ENCODE assay signal across 11 mouse cellular contexts in genomic region chr6:66466757-66467156, GRCm38 (mm10).
A peak's percentile ranks its signal among the peaks of the same experiment; 100 is the strongest.
DNase-seq lines count a peak whose midpoint lies in the region; ATAC-seq and TF ChIP-seq lines count a peak whose summit lies in the region.
"Had no signal": no experiment of that assay in that cellular context is flagged by ENCODE, and none has a peak within 500 bp of the region (broad histone marks: within the 10 kb centered on the region; RNA-seq: fewer than 3 reads in every experiment).

No protein-coding gene starts in this region.

- no peaks in the 10 kb centered on the region for H3K27me3 ChIP-seq in cerebellum, adult 2 months (ENCODE audit: control insufficient read depth, insufficient read depth, low read length)
- no peaks in the 10 kb centered on the region for H3K27me3 ChIP-seq in liver, embryonic 14.5 days (ENCODE audit: control insufficient read depth, insufficient read depth, low read length)
- H3K27me3 ChIP-seq in liver, embryonic 12.5 days (replicated peaks), result no peaks in the 10 kb centered on the region

- no peak overlapping the region for H3K4me2 ChIP-seq in liver, embryonic 14.5 days (ENCODE audit: low read depth)
- H3K4me2 ChIP-seq in liver, embryonic 12.5 days, result no peak overlapping the region

- TF ChIP-seq EP300 in liver, embryonic 14.5 days (IDR thresholded peaks at IDR 0.05; ENCODE audit: low read depth), result no peak

- no peak overlapping the region for H3K9ac ChIP-seq in liver, embryonic 14.5 days (replicated peaks)
- no peak overlapping the region for H3K9ac ChIP-seq in liver, embryonic 12.5 days

- WGBS in cerebellum, adult 2 months, result 30% methylated on average over 3 of the region's 3 CpGs
- 32% methylated on average over 3 of the region's 3 CpGs for WGBS in liver, embryonic 14.5 days (ENCODE audit: insufficient replicate concordance)
- 35% methylated on average over 3 of the region's 3 CpGs for WGBS in liver, embryonic 12.5 days (ENCODE audit: insufficient replicate concordance)

- TF ChIP-seq POLR2A in cerebellum, adult 2 months (IDR thresholded peaks at IDR 0.05; ENCODE audit: borderline replicate concordance, insufficient read depth, low read length), result no peak

- peak in 1 of 2 experiments; percentile 7 for DNase-seq in cerebellum, adult 2 months
- DNase-seq in cerebellum, adult 11-12 months, result no peak
- DNase-seq in liver, embryonic 14.5 days (ENCODE audit: low read depth in 3 of 3, low spot score in 3 of 3), result peak in 1 of 3 experiments; percentile 6
- DNase-seq in brain, adult 2 months (ENCODE audit: low read depth, low spot score), result peak; percentile 59
- DNase-seq in mesoderm, embryonic 11.5 days (ENCODE audit: low read depth, low spot score), result peak; percentile 55
- DNase-seq in right cerebral cortex, postnatal 36 days (ENCODE audit: low spot score in 2 of 2), result no peak
- DNase-seq in adrenal gland, postnatal 14 days, result no peak
- DNase-seq: cerebellum, postnatal 25 days; right cerebral cortex, postnatal 4 days had no signal

- ATAC-seq in liver, embryonic 14.5 days (ENCODE audit: insufficient read depth), result no peak
- no peak for ATAC-seq in liver, embryonic 12.5 days

- H3K9me3 ChIP-seq in liver, embryonic 14.5 days (ENCODE audit: control insufficient read depth, low read length), result no peaks in the 10 kb centered on the region
- no peaks in the 10 kb centered on the region for H3K9me3 ChIP-seq in liver, embryonic 12.5 days (replicated peaks)

- H3K36me3 ChIP-seq in liver, embryonic 14.5 days (replicated peaks; ENCODE audit: control insufficient read depth, insufficient read depth, low read depth), result no peaks in the 10 kb centered on the region
- no peaks in the 10 kb centered on the region for H3K36me3 ChIP-seq in liver, embryonic 12.5 days

- no peak overlapping the region for H3K27ac ChIP-seq in cerebellum, adult 2 months (ENCODE audit: insufficient read depth, low read length)
- H3K27ac ChIP-seq in liver, embryonic 14.5 days, result no peak overlapping the region
- H3K27ac ChIP-seq in liver, embryonic 12.5 days, result no peak overlapping the region
- H3K27ac ChIP-seq: macrophage had no signal

- TF ChIP-seq CTCF in cerebellum, adult 2 months (IDR thresholded peaks at IDR 0.05; ENCODE audit: borderline replicate concordance, insufficient read depth, low read depth, low read length), result peak; percentile 19; the same call in 1 of the 2 replicates
- TF ChIP-seq CTCF in liver, embryonic 14.5 days (IDR thresholded peaks at IDR 0.05; ENCODE audit: low read depth), result peak; percentile 22; the same call in 1 of the 2 replicates

- no peaks in the 10 kb centered on the region for H3K4me1 ChIP-seq in cerebellum, adult 2 months (ENCODE audit: control insufficient read depth, insufficient read depth, low read length)
- no peaks in the 10 kb centered on the region for H3K4me1 ChIP-seq in liver, embryonic 14.5 days (replicated peaks; ENCODE audit: control insufficient read depth in 2 of 2, insufficient read depth in 2 of 2, low read length in 1 of 2)
- H3K4me1 ChIP-seq in liver, embryonic 12.5 days, result no peaks in the 10 kb centered on the region

- no peak overlapping the region for H3K4me3 ChIP-seq in cerebellum, adult 2 months (replicated peaks; ENCODE audit: insufficient read depth, low read depth, low read length)
- H3K4me3 ChIP-seq in liver, embryonic 14.5 days (ENCODE audit: insufficient read depth in 1 of 2, low read depth in 2 of 2, low read length in 2 of 2), result no peak overlapping the region
- H3K4me3 ChIP-seq in liver, embryonic 12.5 days, result no peak overlapping the region

Comparison
In these comparisons a context has a peak if more than half of its experiments do, and no peak if none do; other contexts are left out.
1. DNase-seq: peak in brain, adult 2 months (single experiment) and mesoderm, embryonic 11.5 days (single experiment); none in cerebellum, adult 11-12 months (single experiment), right cerebral cortex, postnatal 36 days (0 of 2) and adrenal gland, postnatal 14 days (single experiment).